9 mouse cellular contexts compared by ENCODE assay signal in genomic region chr15:100228535-100229336, GRCm38 (mm10). TPM values are rescaled to one million over a fixed set of nuclear protein-coding genes. Genes with fewer than 3 reads are reported as not detected.
DNase-seq lines count a peak whose midpoint lies in the region; ATAC-seq lines count a peak whose summit lies in the region.
"Had no signal": no experiment of that assay in that cellular context is flagged by ENCODE, and none has a peak within 500 bp of the region (broad histone marks: within the 10 kb centered on the region; RNA-seq: fewer than 3 reads in every experiment).

No protein-coding gene starts in this region.

- no peak for DNase-seq in lung, postnatal 10 days
- DNase-seq in c-Kit-positive CD71-positive TER-119-positive erythroid progenitor cells, embryonic 14.5 days (ENCODE audit: low spot score) = peak; percentile 40
- DNase-seq in ovary, adult 18-20 months (ENCODE audit: low spot score) = no peak
- DNase-seq in cerebellum, adult 18-20 months = no peak
- no peak for DNase-seq in gastrocnemius, postnatal 4 days (ENCODE audit: low spot score in 2 of 2)

- peaks cover 14% of the 10 kb centered on the region for H3K4me1 ChIP-seq in lung, embryonic 16.5 days (replicated peaks; ENCODE audit: control insufficient read depth, insufficient read depth, low read length)
- H3K4me1 ChIP-seq in hindbrain, embryonic 16.5 days (ENCODE audit: control insufficient read depth, insufficient read depth, low read depth, low read length) = peaks cover 12% of the 10 kb centered on the region
- peaks cover 22% of the 10 kb centered on the region for H3K4me1 ChIP-seq in midbrain, embryonic 15.5 days

- H3K9me3 ChIP-seq in lung, embryonic 16.5 days (ENCODE audit: control insufficient read depth, low read length) = no peaks in the 10 kb centered on the region
- no peaks in the 10 kb centered on the region for H3K9me3 ChIP-seq in hindbrain, embryonic 16.5 days (ENCODE audit: control insufficient read depth, low read length)
- no peaks in the 10 kb centered on the region for H3K9me3 ChIP-seq in midbrain, embryonic 15.5 days

- peaks cover 11% of the 10 kb centered on the region for H3K36me3 ChIP-seq in lung, embryonic 16.5 days (ENCODE audit: control insufficient read depth, insufficient read depth, low read length)
- H3K36me3 ChIP-seq in hindbrain, embryonic 16.5 days (ENCODE audit: control insufficient read depth, insufficient read depth, low read length) = no peaks in the 10 kb centered on the region; the same call in 1 of the 2 replicates
- H3K36me3 ChIP-seq in midbrain, embryonic 15.5 days (replicated peaks) = no peaks in the 10 kb centered on the region

- ATAC-seq in lung, embryonic 16.5 days (ENCODE audit: low read depth) = no peak
- ATAC-seq in hindbrain, embryonic 16.5 days = peak; percentile 18; the same call in 1 of the 2 replicates
- ATAC-seq in midbrain, embryonic 15.5 days (replicated peaks) = peak; percentile 37; the same call in 1 of the 2 replicates

- peak overlapping the region; percentile 58 for H3K4me2 ChIP-seq in lung, embryonic 16.5 days (ENCODE audit: low read depth, low read length)
- H3K4me2 ChIP-seq in hindbrain, embryonic 16.5 days (ENCODE audit: low read length) = peak overlapping the region; percentile 55
- peak overlapping the region; percentile 46 for H3K4me2 ChIP-seq in midbrain, embryonic 15.5 days

- WGBS in lung, embryonic 16.5 days = 6% methylated on average over 16 of the region's 16 CpGs
- 18% methylated on average over 16 of the region's 16 CpGs for WGBS in hindbrain, embryonic 16.5 days
- WGBS in midbrain, embryonic 15.5 days = 17% methylated on average over 16 of the region's 16 CpGs

- H3K9ac ChIP-seq in lung, embryonic 16.5 days (ENCODE audit: low read length) = peak overlapping the region; percentile 99
- H3K9ac ChIP-seq in hindbrain, embryonic 16.5 days (ENCODE audit: low read depth, low read length) = peak overlapping the region; percentile 100
- peak overlapping the region; percentile 100 for H3K9ac ChIP-seq in midbrain, embryonic 15.5 days

- H3K27me3 ChIP-seq in lung, embryonic 16.5 days (ENCODE audit: control insufficient read depth, insufficient read depth, low read depth, low read length) = no peaks in the 10 kb centered on the region
- H3K27me3 ChIP-seq in hindbrain, embryonic 16.5 days (replicated peaks; ENCODE audit: control insufficient read depth, insufficient read depth, low read length) = no peaks in the 10 kb centered on the region
- no peaks in the 10 kb centered on the region for H3K27me3 ChIP-seq in midbrain, embryonic 15.5 days (replicated peaks)

- H3K27ac ChIP-seq in lung, embryonic 16.5 days (ENCODE audit: low read length) = peak overlapping the region; percentile 100
- peak overlapping the region; percentile 100 for H3K27ac ChIP-seq in hindbrain, embryonic 16.5 days (ENCODE audit: low read depth, low read length)
- H3K27ac ChIP-seq in midbrain, embryonic 15.5 days = peak overlapping the region; percentile 100

- peak overlapping the region; percentile 85 for H3K4me3 ChIP-seq in lung, embryonic 16.5 days (ENCODE audit: low read length)
- peak overlapping the region; percentile 90 for H3K4me3 ChIP-seq in hindbrain, embryonic 16.5 days (ENCODE audit: low read length)
- H3K4me3 ChIP-seq in midbrain, embryonic 15.5 days = peak overlapping the region; percentile 89

RNA-seq across cellular contexts. Expression of gene Atf1, which starts 1.1 kb away (rescaled TPM):
- 44.5 and 46.2 TPM in 2 replicates for polyA plus RNA-seq in lung, embryonic 16.5 days (2015; fragmentation: Nextera tagmentation; extraction: Ambion mirVana)
- polyA plus RNA-seq in hindbrain, embryonic 16.5 days (2015; fragmentation: Nextera tagmentation; extraction: Ambion mirVana) = 11.8 and 13.1 TPM in 2 replicates
- 16.0 TPM in 2 replicates for polyA plus RNA-seq in midbrain, embryonic 15.5 days (2015; fragmentation: Nextera tagmentation; extraction: Ambion mirVana)
- 10 to 100 TPM; 66.1 to 68.7 TPM for total RNA-seq in gastrocnemius, postnatal 4 days (2021)

RNA-seq across cellular contexts. Expression of gene Tmprss12, which starts 51.9 kb away (rescaled TPM):
- not detected in 2 replicates for polyA plus RNA-seq in lung, embryonic 16.5 days (2015; fragmentation: Nextera tagmentation; extraction: Ambion mirVana)
- not detected in 2 replicates for polyA plus RNA-seq in hindbrain, embryonic 16.5 days (2015; fragmentation: Nextera tagmentation; extraction: Ambion mirVana)
- not detected in 2 replicates for polyA plus RNA-seq in midbrain, embryonic 15.5 days (2015; fragmentation: Nextera tagmentation; extraction: Ambion mirVana)
- not detected for total RNA-seq in gastrocnemius, postnatal 4 days (2021)
- total RNA-seq: heart, adult 18-20 months had no signal
